Mouse (Mus musculus) megakaryocyte, embryonic 14.5 days (primary cell): ENCODE measurements at regions not wholly inside any gene's neighbourhood (a gene's known extent, or its start where the extent isn't known, plus 50 kb on each side); places are given as distances from the start of the nearest gene placed in this dataset.

ENCODE experiments used
- H3K27me3 ChIP-seq: replicated peaks from 2 replicates; pipeline ENCODE3; 2012; ENCODE audit warnings: inconsistent platforms
- H3K36me3 ChIP-seq: replicated peaks from 2 replicates; pipeline ENCODE3; 2012; ENCODE audit warnings: low read length, inconsistent platforms, mixed read lengths
- H3K4me1 ChIP-seq: 2 replicates; pipeline ENCODE4 v1.6.1; 2012; ENCODE audit warnings: inconsistent platforms
- H3K4me3 ChIP-seq: replicated peaks from 2 replicates; pipeline ENCODE3; 2012; ENCODE audit warnings: moderate library complexity, mild to moderate bottlenecking, inconsistent platforms
- H3K9me3 ChIP-seq: 2 replicates; pipeline ENCODE4 v1.6.1; 2012; ENCODE audit warnings: inconsistent platforms
- FLI1 ChIP-seq: IDR thresholded peaks from 2 replicates; pipeline ENCODE4 v1.6.1; 2012; ENCODE audit warnings: low read length, inconsistent platforms, mixed read lengths
- GATA1 ChIP-seq: IDR thresholded peaks from 3 replicates; pipeline ENCODE4 v1.6.1; 2012; ENCODE audit warnings: mixed read lengths, low read length, inconsistent platforms, borderline replicate concordance

- Histone ChIP-seq H3K36me3 (no peaks in the 10 kb centered on the region), H3K4me3 (no peak overlapping the region), H3K27me3 (no peaks in the 10 kb centered on the region), H3K4me1 (no peaks in the 10 kb centered on the region), H3K9me3 (peaks cover 36% of the 10 kb centered on the region)
- no peak for TF ChIP-seq FLI1
- TF ChIP-seq GATA1 = no peak
These were observed 343.3 kb upstream of the Sall1 start for GRCm38 (mm10) chr8:89387295-89387694.

GRCm38 (mm10) chr8:89385028-89385427 lies 341.1 kb upstream of the Sall1 start:
- peaks cover 48% of the 10 kb centered on the region for H3K9me3 ChIP-seq
- no peaks in the 10 kb centered on the region for H3K27me3 ChIP-seq
- H3K36me3 ChIP-seq = no peaks in the 10 kb centered on the region
- no peaks in the 10 kb centered on the region for H3K4me1 ChIP-seq
- TF ChIP-seq GATA1 = no peak
- no peak overlapping the region for H3K4me3 ChIP-seq

GRCm38 (mm10) chr8:89383781-89384180 lies 339.8 kb upstream of the Sall1 start:
- H3K4me3 ChIP-seq = no peak overlapping the region
- TF ChIP-seq FLI1 (no peak), GATA1 (no peak)
- H3K9me3 ChIP-seq = peaks cover 43% of the 10 kb centered on the region
- H3K4me1 ChIP-seq = no peaks in the 10 kb centered on the region
- H3K27me3 ChIP-seq = no peaks in the 10 kb centered on the region
- H3K36me3 ChIP-seq = no peaks in the 10 kb centered on the region

GRCm38 (mm10) chr8:89382538-89383380 lies 338.8 kb upstream of the Sall1 start:
- H3K36me3 ChIP-seq = no peaks in the 10 kb centered on the region
- no peaks in the 10 kb centered on the region for H3K27me3 ChIP-seq
- peaks cover 43% of the 10 kb centered on the region for H3K9me3 ChIP-seq
- H3K4me1 ChIP-seq = no peaks in the 10 kb centered on the region
- no peak overlapping the region for H3K4me3 ChIP-seq
- TF ChIP-seq GATA1 (no peak), FLI1 (no peak)

GRCm38 (mm10) chr8:89380436-89380835 lies 336.5 kb upstream of the Sall1 start:
- no peaks in the 10 kb centered on the region for H3K36me3 ChIP-seq
- H3K9me3 ChIP-seq = peaks cover 40% of the 10 kb centered on the region
- no peaks in the 10 kb centered on the region for H3K27me3 ChIP-seq
- H3K4me3 ChIP-seq = no peak overlapping the region
- no peaks in the 10 kb centered on the region for H3K4me1 ChIP-seq
- TF ChIP-seq FLI1 = no peak

- H3K4me1 ChIP-seq = no peaks in the 10 kb centered on the region
- H3K27me3 ChIP-seq = no peaks in the 10 kb centered on the region
- no peak for TF ChIP-seq GATA1
- no peak for TF ChIP-seq FLI1
- peaks cover 24% of the 10 kb centered on the region for H3K9me3 ChIP-seq
- H3K4me3 ChIP-seq = no peak overlapping the region
- no peaks in the 10 kb centered on the region for H3K36me3 ChIP-seq
These were observed 328.8 kb upstream of the Sall1 start for GRCm38 (mm10) chr8:89372761-89373160.

GRCm38 (mm10) chr8:89371773-89372132 lies 327.8 kb upstream of the Sall1 start:
- no peaks in the 10 kb centered on the region for H3K36me3 ChIP-seq
- TF ChIP-seq GATA1 = no peak
- no peak for TF ChIP-seq FLI1
- H3K4me3 ChIP-seq = no peak overlapping the region
- no peaks in the 10 kb centered on the region for H3K4me1 ChIP-seq
- peaks cover 24% of the 10 kb centered on the region for H3K9me3 ChIP-seq
- H3K27me3 ChIP-seq = no peaks in the 10 kb centered on the region

- Histone ChIP-seq H3K27me3 (no peaks in the 10 kb centered on the region), H3K36me3 (no peaks in the 10 kb centered on the region), H3K4me1 (no peaks in the 10 kb centered on the region), H3K9me3 (peaks cover 24% of the 10 kb centered on the region), H3K4me3 (no peak overlapping the region)
- TF ChIP-seq GATA1 = no peak
- no peak for TF ChIP-seq FLI1
These were observed 327.1 kb upstream of the Sall1 start for GRCm38 (mm10) chr8:89370816-89371772.

- Histone ChIP-seq H3K27me3 (no peaks in the 10 kb centered on the region), H3K36me3 (no peaks in the 10 kb centered on the region), H3K4me1 (no peaks in the 10 kb centered on the region), H3K9me3 (peaks cover 19% of the 10 kb centered on the region), H3K4me3 (no peak overlapping the region)
- TF ChIP-seq FLI1 (no peak), GATA1 (no peak)
These were observed 321.5 kb upstream of the Sall1 start for GRCm38 (mm10) chr8:89365430-89365829.

- Histone ChIP-seq H3K4me3 (no peak overlapping the region), H3K9me3 (peaks cover 25% of the 10 kb centered on the region), H3K27me3 (no peaks in the 10 kb centered on the region), H3K36me3 (no peaks in the 10 kb centered on the region), H3K4me1 (no peaks in the 10 kb centered on the region)
- TF ChIP-seq GATA1 = no peak
These were observed 314.4 kb upstream of the Sall1 start for GRCm38 (mm10) chr8:89358411-89358810.
